Mouse (Mus musculus): ENCODE measurements around the gene Tor3a.

DNA sequence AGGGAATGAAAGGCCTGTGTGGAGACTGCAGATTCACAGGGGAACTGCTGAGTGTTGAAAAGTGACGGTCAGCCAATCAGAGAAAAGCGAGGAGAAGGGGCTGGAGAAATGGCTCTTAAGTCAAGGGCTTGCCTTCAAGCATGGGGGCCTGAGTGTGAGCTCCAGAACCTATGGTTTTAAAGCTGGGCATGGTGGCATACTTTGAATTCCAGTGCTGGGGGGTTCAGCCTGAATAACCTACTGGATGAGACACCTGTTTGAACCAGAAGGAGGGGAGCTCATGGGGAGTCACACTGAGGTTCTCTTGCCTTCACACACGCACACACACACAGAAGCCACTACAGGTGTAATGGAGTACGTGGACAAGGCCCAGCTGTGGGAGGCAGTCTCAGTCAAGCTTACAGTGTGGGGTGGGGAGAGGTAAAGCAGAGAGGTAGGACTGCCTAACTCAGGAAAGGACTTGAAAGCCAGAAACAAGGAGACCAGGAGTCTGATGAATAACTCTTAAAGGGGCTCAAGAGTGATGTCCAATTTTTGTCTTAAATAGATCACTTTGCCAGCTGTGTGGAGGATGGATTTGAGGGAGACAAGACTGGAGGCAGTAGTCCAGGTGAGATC lies 53.8 kb downstream of the Tor3a start:
- TF ChIP-seq POLR2A (IDR thresholded peaks at IDR 0.05; ENCODE audit: insufficient read depth, low read length), result no peak
- no peak for TF ChIP-seq CTCF (IDR thresholded peaks at IDR 0.05; ENCODE audit: low read depth, low read length)
- TF ChIP-seq EP300 (IDR thresholded peaks at IDR 0.05; ENCODE audit: insufficient read depth, low read depth, low read length), result no peak

Measured in ES-Bruce4 (cell line).